Mouse (Mus musculus) cerebellum, adult 11 months (tissue): Measurements from ENCODE around the gene Eif2b2.
A peak's percentile ranks its signal among the peaks of the same experiment; 100 is the strongest.

ENCODE experiments used
- DNase-seq: peaks from one replicate; pipeline ENCODE4 v3.0.0; 2022

The Eif2b2 gene

GRCm38 (mm10) chr12:85257008-85257639 lies 37.8 kb downstream of the Eif2b2 start:
- DNase-seq, result no peak

GRCm38 (mm10) chr12:85262489-85262888 lies 43.2 kb downstream of the Eif2b2 start:
- DNase-seq, result no peak

GRCm38 (mm10) chr12:85263190-85263589 lies 43.9 kb downstream of the Eif2b2 start:
- no peak for DNase-seq

DNA sequence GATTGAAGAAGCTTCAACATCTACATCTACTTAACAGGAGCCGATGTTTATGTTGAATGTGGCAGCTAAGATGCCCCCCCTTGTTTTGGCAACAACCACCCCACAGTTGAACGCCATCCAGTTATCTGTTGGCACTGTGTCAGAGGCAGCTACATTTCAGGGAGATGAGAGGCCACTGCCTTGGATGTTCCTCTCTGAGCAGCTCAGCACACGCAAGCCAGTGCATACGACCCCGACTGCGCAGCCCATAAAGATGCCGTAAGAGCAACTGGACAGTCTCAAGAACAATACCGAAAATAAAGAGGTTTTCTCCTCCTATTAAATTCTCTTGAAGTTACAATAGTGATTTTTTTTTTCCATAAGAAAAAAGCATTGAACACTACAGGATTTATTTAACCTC lies 45.2 kb downstream of the Eif2b2 start:
- no peak for DNase-seq

DNA sequence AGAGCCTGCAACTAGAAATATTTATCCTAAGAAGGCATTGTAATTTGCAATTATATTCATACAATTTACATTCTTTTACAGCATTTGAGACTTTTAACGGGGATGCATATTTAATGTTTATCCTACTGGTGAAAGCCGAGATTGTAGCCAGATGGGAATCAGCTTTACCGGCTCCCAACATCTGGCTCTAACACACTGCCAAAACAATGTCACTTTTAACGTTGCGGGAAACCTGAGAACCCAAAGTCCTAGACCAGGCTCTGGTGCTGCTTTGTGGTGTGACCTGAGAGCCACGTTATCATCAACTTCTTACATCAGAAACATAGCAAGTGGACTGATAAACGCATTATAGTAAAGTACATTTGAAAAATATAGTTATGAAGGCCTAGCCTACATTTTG lies 45.7 kb downstream of the Eif2b2 start:
- no peak for DNase-seq

GRCm38 (mm10) chr12:85266248-85266647 lies 47.0 kb downstream of the Eif2b2 start:
- no peak for DNase-seq

DNA sequence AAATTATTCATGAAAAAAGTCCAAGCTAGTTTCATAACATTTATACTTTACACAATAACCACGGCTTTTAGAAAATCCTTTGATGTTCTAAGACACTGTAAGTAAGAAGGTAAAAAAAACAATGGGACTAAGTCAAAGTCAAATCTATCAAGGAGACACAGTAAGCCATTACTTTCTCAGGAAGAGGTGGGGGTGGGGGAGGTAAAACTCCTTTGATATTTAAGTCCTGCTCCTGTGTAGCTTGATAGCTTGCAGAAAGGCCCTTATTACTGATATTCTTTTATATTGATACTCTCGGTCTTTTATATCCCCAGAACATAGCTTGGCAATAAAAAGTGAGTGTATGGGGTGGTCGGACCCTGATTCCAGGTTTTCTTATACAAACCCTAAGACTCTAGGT lies 50.5 kb downstream of the Eif2b2 start:
- no peak for DNase-seq

- peak; percentile 91 for DNase-seq
Observed at GRCm38 (mm10) chr12:85270319-85270718, 51.0 kb downstream of the Eif2b2 start, which contains the start of gene Mlh3. Mlh3 (minus strand) TSS chr12:85270599.

GRCm38 (mm10) chr12:85271132-85271842 lies 52.0 kb downstream of the Eif2b2 start:
- DNase-seq, result no peak

GRCm38 (mm10) chr12:85271843-85272206 lies 52.5 kb downstream of the Eif2b2 start:
- no peak for DNase-seq

- no peak for DNase-seq
Observed at GRCm38 (mm10) chr12:85273508-85273907, 54.2 kb downstream of the Eif2b2 start.
